Mouse (Mus musculus) lung, postnatal 0 days (tissue): Measurements from ENCODE around the gene Polk.

Experiments used
- CTCF ChIP-seq: IDR thresholded peaks from 2 replicates; pipeline ENCODE4 v1.5.1; 2016; ENCODE audit warnings: antibody characterized with exemption, mild to moderate bottlenecking
- EP300 ChIP-seq: IDR thresholded peaks from 2 replicates; pipeline ENCODE4 v1.6.1; 2016; ENCODE audit warnings: antibody characterized with exemption, mild to moderate bottlenecking, control low read depth

- TF ChIP-seq CTCF (no peak), EP300 (no peak)
Measured at GRCm38 (mm10) chr13:96452621-96453020, 89.8 kb downstream of the Polk start.
